Mouse (Mus musculus) cerebral cortex, adult 2 months (tissue): ENCODE results near the gene Omg.

Experiments used
- WGBS: fragments of 180-500 bp; shearing (Covaris S2); methylation state at CpG from one replicate; pipeline ENCODE4 v1.1.7; 2018; 5-methylcytosine and 5-hydroxymethylcytosine counted together

The Omg gene

DNA sequence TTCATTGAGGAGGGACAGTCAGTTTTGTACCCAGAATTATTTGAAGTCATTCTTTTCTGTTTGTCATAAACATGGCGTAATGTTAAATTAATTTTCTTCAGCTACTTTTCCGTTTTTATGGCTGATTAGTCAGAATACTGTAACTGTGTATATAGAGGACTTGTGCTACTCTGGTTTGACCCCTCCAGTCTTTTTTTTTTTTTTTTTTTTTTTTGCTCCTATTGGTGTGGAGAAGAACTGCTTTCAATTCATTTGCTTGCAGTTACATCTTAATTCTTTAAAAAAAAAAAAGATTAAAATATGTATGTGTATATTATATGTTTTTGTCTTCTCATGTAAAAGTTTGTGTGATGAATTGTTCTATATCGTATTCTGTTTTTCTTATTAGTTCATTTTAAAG, 8.1 kb upstream of the Omg start:
- 94% methylated on average over 3 of the region's 3 CpGs for WGBS

DNA sequence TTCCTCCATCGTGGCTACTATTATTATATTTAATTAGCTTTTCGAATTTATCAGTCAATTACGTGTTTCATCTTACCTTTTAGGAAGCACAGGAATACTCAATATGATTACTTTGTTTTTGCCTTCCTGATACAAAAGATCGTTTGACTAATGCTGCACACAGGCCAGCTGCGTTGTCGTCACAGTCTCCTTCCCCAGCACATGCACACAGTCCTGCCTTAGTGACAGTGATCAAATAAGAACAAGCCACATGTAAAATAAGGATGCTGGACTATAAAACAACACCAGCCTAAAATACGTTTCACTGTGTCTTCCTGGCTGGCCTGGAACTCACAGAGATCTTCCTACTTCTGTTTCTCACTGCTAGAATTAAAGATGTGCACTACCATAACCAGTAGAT, 622 bp upstream of the Omg start:
- 40% methylated on average over 7 of the region's 7 CpGs for WGBS

DNA sequence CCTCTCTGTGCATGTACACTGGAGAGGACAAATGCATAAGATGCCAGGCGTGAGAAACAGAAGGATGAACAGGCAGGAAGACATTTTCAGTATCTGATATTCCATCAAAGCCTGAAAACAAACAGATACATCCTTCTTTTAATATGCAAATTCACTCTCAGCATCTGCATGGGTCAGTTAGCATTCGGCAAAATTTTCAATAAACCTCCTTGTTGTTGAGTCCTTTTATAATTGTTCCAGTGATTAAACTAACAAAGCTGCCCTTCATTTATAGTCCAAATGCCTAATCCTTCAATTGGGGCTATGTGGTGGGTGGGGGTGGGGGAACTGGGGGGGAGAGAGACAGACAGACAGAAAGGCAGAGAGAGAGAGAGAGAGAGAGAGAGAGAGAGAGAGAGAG, 967 bp downstream of the Omg start:
- 15% methylated on average over 2 of the region's 2 CpGs for WGBS

DNA sequence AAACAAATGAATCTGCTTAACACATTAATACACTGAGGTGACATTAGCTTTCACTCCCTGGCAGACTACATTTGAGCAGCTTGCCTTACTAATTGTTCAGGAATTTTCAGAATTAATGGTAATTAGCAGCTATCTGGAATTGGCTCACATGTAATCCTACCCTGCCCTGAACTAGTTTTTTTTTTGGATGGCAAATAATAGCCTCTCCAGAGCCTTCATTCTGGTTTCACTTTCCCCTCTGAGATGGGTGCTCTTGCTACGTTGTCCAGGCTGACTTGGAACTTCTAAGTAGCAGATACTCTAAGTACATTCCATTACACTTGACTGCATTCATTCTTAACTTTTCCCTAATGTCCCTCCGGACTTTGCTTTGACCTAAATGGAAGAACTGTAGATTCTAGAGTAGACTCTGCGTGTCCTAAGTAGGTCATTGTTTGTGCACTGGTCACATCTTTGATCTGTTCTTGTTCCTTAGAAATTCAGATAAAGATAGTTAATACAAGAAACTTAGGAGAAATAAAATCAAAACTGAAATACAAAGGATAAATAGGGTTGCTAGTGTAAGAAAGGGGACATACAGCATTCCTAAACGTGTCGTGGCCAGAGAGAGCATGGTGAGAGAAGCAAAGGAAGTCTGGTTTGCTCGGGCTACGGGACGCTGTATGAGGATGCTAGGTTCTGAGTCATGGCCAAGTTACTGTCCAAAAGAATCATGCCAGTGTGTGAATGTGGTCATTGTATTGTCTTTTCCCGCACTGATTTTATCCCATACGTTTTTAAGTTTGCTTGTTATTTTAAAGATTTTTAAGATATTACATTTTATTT, 8.7 kb downstream of the Omg start:
- 43% methylated on average over 10 of the region's 10 CpGs for WGBS

DNA sequence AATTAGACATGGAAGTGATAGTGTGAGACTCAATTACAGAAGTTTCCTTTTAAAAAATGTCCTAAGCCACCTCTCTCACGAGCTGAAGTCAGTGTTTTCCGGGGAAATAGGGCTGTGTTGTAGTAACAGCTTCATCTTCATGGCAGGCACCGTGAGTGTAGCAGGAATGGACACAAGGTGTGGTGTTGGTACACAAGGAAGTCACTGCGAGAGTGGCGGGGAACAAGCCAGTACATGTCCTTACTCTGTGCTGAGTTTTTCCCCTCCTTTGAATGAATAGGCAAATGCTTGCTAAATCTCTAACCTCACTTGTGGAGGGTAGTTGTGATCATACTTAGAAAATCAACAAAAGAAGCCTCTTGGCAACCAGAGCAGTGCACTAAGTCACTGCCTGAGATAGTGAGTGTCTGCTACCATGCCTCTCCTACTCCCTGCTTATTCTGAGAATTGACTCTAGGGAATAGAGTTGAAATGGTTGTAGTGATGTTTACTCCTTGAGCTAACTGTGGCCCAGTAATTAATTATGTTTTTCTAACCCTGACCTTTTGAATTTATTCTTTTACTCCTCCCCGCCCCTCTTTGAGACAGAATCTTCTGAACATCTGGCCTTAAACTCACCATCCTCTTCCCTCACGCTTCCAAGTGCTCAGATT, 19.9 kb downstream of the Omg start:
- 85% methylated on average over 7 of the region's 7 CpGs for WGBS

DNA sequence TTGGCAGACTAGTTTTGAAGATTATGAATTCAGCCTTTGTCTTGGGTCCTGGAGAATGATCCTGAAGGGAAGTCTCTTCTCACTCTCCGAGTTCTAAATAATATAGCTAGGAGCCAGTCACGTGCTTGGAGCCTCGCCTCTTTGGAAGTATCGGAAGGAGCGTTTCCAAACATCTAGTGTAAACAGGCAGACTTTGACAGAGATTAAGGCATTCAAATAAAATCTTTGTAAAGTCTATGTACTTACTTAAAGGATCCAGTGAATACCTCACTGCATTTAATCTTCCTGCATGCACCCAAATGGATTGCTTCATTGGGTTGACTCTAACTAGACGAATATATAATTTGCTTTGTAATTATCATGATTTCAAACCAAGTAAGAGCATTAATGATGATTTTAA, 20.5 kb downstream of the Omg start:
- whole genome bisulfite sequencing: 88% methylated on average over 6 of the region's 6 CpGs

DNA sequence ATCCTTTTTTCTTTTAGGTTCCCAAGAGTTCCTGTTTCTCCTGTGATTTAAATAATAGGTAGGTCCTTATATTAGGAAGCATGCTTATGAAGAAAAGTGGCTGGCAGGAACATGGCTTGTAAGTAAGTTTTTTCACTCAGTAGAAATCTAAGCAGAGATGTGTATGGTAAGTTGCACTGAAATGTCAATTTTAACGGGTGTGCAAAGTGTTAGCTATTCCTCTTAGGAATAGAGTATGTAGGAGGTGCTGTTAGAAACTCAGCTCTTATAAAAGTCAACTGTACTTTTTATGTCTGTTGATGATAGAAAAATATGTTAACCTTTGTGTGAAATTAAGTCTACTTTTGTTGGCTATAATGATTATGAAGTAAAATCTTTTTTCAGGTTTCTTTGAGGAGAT, 35.8 kb downstream of the Omg start:
- 34% methylated on average over 1 of the region's 1 CpGs for WGBS

DNA sequence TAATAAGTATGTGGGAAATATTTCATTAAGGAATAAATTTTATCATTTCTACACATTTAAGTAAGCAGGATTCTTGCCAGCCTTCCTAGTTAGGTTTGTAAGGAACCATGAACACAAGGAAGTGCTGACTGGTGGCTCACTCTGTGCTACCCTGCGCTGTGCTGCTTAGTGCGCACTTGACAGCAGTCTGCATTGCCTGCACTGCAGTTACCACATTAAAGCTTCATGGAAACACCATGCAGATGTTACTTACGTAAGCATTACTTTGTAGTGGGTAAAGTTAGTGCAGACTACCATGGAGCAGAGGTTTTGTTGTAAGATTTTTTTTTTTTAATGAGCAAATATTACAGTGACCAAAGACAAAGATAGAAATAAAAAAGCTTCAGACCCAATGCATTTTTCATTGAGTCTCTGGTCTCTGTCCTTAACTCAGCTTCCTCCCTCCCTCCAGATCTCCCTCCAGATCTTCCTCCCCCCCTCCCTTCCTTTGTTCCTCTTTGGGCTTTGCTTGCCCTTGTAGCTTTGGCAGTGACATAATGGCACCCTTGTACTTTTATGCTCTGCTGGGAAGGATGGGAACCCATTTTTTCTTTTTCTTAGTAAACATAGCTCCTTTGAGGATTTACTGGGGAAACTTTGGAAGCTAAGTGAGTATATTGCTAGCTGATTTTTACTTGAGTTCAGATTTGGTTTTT, 43.0 kb downstream of the Omg start:
- WGBS: 51% methylated on average over 3 of the region's 3 CpGs

DNA sequence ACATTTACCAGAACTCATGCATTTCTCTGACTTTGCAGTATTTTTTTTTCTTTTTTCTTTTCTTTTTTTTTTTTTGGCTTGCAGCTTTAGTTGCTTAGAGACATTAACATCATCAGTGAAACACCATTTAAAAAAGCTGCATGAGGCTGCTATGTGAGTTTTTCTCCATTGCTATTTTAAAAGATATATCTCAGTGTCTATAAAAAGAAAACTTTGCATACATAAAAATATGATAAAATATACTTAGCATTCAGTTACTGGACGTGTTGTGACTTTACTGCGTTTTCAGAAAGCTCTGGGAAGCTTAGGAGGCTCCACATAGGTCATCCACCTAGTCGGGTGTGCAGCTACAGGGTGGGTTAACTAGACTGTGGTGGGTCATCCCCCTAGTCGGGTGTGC, 44.0 kb downstream of the Omg start:
- 38% methylated on average over 4 of the region's 4 CpGs for WGBS

DNA sequence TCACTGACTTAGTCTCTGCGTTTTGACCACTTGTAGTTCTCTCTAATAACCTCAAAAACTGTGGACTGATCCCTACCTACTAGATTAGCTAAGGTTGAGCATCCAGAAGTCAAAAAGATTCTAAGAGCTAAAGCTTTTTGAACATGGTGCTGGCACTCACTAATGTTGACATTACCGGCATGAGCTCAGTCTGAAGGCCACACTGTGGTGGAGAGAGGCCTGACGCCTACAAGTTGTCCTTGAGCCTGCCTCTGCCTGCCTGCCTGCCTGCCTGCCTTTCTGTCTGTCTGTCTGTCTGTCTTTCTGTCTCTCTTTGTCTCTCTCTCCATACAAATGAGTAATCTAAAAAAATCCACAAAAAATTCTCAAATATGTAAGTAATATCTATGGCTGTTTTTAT, 46.0 kb downstream of the Omg start:
- 71% methylated on average over 3 of the region's 3 CpGs for WGBS
